Mouse (Mus musculus) MEL-GATA-1-ER (cell line): ENCODE measurements at regions not wholly inside any gene's neighbourhood (a gene's known extent, or its start where the extent isn't known, plus 50 kb on each side); places are given as distances from the start of the nearest gene placed in this dataset.

ENCODE experiments used
- DNase-seq: peaks from one replicate; pipeline ENCODE4 v3.0.0-alpha.2; 2012; ENCODE audit warnings: low read depth; ENCODE audit errors: extremely low read depth

- no peak for DNase-seq
Measured at GRCm38 (mm10) chr2:47263690-47264089, 1550.2 kb upstream of the Acvr2a start.

GRCm38 (mm10) chr2:47265901-47266300 lies 1548.0 kb upstream of the Acvr2a start:
- DNase-seq: no peak

- DNase-seq: peak; percentile 17
Measured at GRCm38 (mm10) chr2:47295546-47295945, 1518.4 kb upstream of the Acvr2a start.

- no peak for DNase-seq
Measured at GRCm38 (mm10) chr2:47302056-47302455, 1511.9 kb upstream of the Acvr2a start.

GRCm38 (mm10) chr2:47330574-47330973 lies 1483.3 kb upstream of the Acvr2a start:
- no peak for DNase-seq

GRCm38 (mm10) chr2:47334406-47335113 lies 1479.3 kb upstream of the Acvr2a start:
- DNase-seq: no peak

- no peak for DNase-seq
Measured at GRCm38 (mm10) chr2:47363476-47363875, 1450.4 kb upstream of the Acvr2a start.

- no peak for DNase-seq
Measured at GRCm38 (mm10) chr2:47368296-47368695, 1445.6 kb upstream of the Acvr2a start.
